Mouse (Mus musculus): ENCODE data around the gene Dhx40. TPM values are rescaled to one million over a fixed set of nuclear protein-coding genes. Genes with fewer than 3 reads are reported as not detected.
A peak's percentile ranks its signal among the peaks of the same experiment; 100 is the strongest.
"Not testable (repeated sequence)": the region's sequence is repeated elsewhere in the genome, so short reads cannot be mapped to it uniquely, and the experiment has no call there.

The Dhx40 gene
- polyA plus RNA-seq, 1 experiment: 12.5 TPM

DNA sequence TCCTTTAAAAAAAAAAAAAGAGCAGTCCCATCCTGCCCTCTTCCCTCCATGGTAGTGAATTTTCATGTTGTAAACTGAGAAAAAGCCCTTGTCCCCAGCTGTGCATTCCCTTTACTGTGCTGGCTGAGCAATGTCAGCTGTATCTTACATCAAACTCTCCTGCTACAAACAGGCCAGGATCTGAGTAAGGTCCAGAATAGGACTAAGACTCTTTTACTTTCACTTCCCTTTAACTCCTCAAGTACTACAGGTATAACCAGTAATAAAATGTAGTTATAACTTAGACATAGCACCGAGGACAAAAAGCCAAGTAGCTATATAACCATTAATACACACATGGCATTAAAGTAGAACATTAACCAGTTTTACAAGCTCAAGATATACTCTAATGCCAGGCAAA is 68.6 kb downstream of the Dhx40 start:
- peaks cover 12% of the 10 kb centered on the region for H3K36me3 ChIP-seq (ENCODE audit: control insufficient read depth, insufficient read depth)
- no peak for TF ChIP-seq SRF (IDR thresholded peaks at IDR 0.05; ENCODE audit: control insufficient read depth, insufficient read length, low read depth)
- peak in 1 of 3 experiments; percentile 14 for TF ChIP-seq MYOD1 (IDR thresholded peaks at IDR 0.05; ENCODE audit: control insufficient read depth in 1 of 3, insufficient read length in 2 of 3, low read depth in 2 of 3)
- TF ChIP-seq CEBPB (IDR thresholded peaks at IDR 0.05; ENCODE audit: insufficient read depth, poor library complexity, severe bottlenecking): 0 out of 2 replicates have a peak, but pooled peaks have one; percentile 21
- TF ChIP-seq POLR2A (IDR thresholded peaks at IDR 0.05; ENCODE audit: insufficient read length, low read depth): no peak
- H3K79me2 ChIP-seq (ENCODE audit: control insufficient read depth, insufficient read depth): peaks cover 100% of the 10 kb centered on the region
- H3K4me3 ChIP-seq: no peak overlapping the region
- no peak overlapping the region for H3ac ChIP-seq (ENCODE audit: control insufficient read depth, insufficient read length)
- peak overlapping the region; percentile 40 for H3K4me2 ChIP-seq (ENCODE audit: low read depth)
- no peaks in the 10 kb centered on the region for H3K27me3 ChIP-seq (ENCODE audit: control insufficient read depth, insufficient read depth, insufficient read length)

DNA sequence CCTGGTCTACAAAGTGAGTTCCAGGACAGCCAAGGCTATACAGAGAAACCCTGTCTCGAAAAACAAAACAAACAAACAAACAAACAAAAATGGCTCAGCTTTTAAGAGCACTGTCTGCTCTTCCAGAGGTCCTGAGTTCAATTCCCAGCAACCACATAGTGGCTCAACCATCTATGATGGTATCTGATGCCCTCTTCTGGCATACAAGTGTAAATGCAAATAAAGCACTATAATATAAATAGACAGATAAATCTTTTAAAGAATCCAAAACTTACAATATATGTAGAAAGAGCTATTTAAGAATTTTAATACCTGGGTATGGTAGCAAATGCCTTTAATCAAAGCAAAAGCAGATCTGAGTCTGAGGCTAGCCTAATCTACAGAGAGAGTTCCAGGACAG is 69.2 kb downstream of the Dhx40 start:
- Histone ChIP-seq H3K79me2 (ENCODE audit: control insufficient read depth, insufficient read depth) (peaks cover 100% of the 10 kb centered on the region), H3K36me3 (ENCODE audit: control insufficient read depth, insufficient read depth) (peaks cover 12% of the 10 kb centered on the region)
- not testable (repeated sequence) for H3K27me3 ChIP-seq (ENCODE audit: control insufficient read depth, insufficient read depth, insufficient read length); H3K4me3 ChIP-seq; H3ac ChIP-seq (ENCODE audit: control insufficient read depth, insufficient read length); H3K4me2 ChIP-seq (ENCODE audit: low read depth)

DNA sequence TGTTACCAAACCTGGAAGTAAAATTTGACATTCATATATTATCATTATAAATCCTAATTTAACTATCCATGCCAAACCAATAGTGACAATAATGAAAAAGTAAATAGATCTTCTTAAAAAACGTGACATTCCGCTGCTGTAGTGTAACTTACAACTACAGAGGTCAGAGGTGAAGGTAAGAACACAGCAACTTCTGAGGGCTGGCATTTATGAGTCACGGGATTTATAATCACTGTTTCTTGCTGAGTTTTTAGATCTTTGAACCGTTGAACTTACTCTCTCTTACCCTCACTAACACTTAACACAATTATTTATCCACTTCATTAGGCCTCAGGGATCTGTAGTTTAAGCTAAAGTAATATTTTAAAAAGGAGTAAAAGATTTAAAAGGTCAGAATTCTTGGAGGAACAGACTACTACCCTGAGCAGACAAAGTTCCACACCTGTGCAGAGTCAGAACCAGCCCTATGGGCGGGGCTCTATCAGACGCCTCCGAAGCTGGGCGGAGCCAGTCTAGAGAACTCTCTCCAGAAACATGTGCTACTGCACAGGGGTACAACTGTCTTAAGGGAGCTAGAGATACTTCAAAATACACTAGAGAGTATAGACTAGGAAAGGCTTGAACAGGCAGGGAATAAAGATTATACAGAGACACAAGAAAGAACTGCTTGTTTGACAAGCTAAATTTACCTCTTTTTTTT is 70.1 kb downstream of the Dhx40 start:
- TF ChIP-seq REST (IDR thresholded peaks at IDR 0.05; ENCODE audit: insufficient read depth, insufficient read length): no peak
- no peak for TF ChIP-seq SRF (IDR thresholded peaks at IDR 0.05; ENCODE audit: control insufficient read depth, insufficient read length, low read depth)
- no peak for TF ChIP-seq POLR2A (IDR thresholded peaks at IDR 0.05; ENCODE audit: insufficient read length, low read depth)
- no peak for TF ChIP-seq MYOG (IDR thresholded peaks at IDR 0.05; ENCODE audit: control insufficient read depth in 1 of 3, insufficient read depth in 1 of 3, insufficient read length in 2 of 3, low read depth in 2 of 3)
- no peak for TF ChIP-seq MAX (IDR thresholded peaks at IDR 0.05; ENCODE audit: low read depth)
- no peak for TF ChIP-seq TCF3 (IDR thresholded peaks at IDR 0.05; ENCODE audit: insufficient read length, low read depth)
- TF ChIP-seq MYOD1 (IDR thresholded peaks at IDR 0.05; ENCODE audit: control insufficient read depth in 1 of 3, insufficient read length in 2 of 3, low read depth in 2 of 3): no peak
- TF ChIP-seq E2F4 (IDR thresholded peaks at IDR 0.05; ENCODE audit: insufficient read depth): no peak
- no peak for TF ChIP-seq POLR2AphosphoS2 (IDR thresholded peaks at IDR 0.05; ENCODE audit: insufficient read length, low read depth)
- no peak for TF ChIP-seq USF1 (IDR thresholded peaks at IDR 0.05; ENCODE audit: low read depth)
- no peak for TF ChIP-seq TCF12 (IDR thresholded peaks at IDR 0.05; ENCODE audit: insufficient read depth, poor library complexity, severe bottlenecking)
- TF ChIP-seq CEBPB (IDR thresholded peaks at IDR 0.05; ENCODE audit: insufficient read depth, poor library complexity, severe bottlenecking): no peak
- H3K79me2 ChIP-seq (ENCODE audit: control insufficient read depth, insufficient read depth): peaks cover 100% of the 10 kb centered on the region
- no peak overlapping the region for H3K4me2 ChIP-seq (ENCODE audit: low read depth)
- H3K27me3 ChIP-seq (ENCODE audit: control insufficient read depth, insufficient read depth, insufficient read length): no peaks in the 10 kb centered on the region
- peaks cover 12% of the 10 kb centered on the region for H3K36me3 ChIP-seq (ENCODE audit: control insufficient read depth, insufficient read depth)
- no peak overlapping the region for H3ac ChIP-seq (ENCODE audit: control insufficient read depth, insufficient read length)
- no peak overlapping the region for H3K4me3 ChIP-seq

- TF ChIP-seq MAX (IDR thresholded peaks at IDR 0.05; ENCODE audit: low read depth): no peak
- TF ChIP-seq MYOD1 (IDR thresholded peaks at IDR 0.05; ENCODE audit: control insufficient read depth in 1 of 3, insufficient read length in 2 of 3, low read depth in 2 of 3): no peak
- TF ChIP-seq REST (IDR thresholded peaks at IDR 0.05; ENCODE audit: insufficient read depth, insufficient read length): no peak
- H3K27me3 ChIP-seq (ENCODE audit: control insufficient read depth, insufficient read depth, insufficient read length): no peaks in the 10 kb centered on the region
- peaks cover 81% of the 10 kb centered on the region for H3K79me2 ChIP-seq (ENCODE audit: control insufficient read depth, insufficient read depth)
- H3ac ChIP-seq (ENCODE audit: control insufficient read depth, insufficient read length): no peak overlapping the region
- H3K4me3 ChIP-seq: no peak overlapping the region
- peak overlapping the region; percentile 50 for H3K4me2 ChIP-seq (ENCODE audit: low read depth)
- peaks cover 23% of the 10 kb centered on the region for H3K36me3 ChIP-seq (ENCODE audit: control insufficient read depth, insufficient read depth)
These were observed 72.6 kb downstream of the Dhx40 start for GRCm38 (mm10) chr11:86734993-86735392.

DNA sequence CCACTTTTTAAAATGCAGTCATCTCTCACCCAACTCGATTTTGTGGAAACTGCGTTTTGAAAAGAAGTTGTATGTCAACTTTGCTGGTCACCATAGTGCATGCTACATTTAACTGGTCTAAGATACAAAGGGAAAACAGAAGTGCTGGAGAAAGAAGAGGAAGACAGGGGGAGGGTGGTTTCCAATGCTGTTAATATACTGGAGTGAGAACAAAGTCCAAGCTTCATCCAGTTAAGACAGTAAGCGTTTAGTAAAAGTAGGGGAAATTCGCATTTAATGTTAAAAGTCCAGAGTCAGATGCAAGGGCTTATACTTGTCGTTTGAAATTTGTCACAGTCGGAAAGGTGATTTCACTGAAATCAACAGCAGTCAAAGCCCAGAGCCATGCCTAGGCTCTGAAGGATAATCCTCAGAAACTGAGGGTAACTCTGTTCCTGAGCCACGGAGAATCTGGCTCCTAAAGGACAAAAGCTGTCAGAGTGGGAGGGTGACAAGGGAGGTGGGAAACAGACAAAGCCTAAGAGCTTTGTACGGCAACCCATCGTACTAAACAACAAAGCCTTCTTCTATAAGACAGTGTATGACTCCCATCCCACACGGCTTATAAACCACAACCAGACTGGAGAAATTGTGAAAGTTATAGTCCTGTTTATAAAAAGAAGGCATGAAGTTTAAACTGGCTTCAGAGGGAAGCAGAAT is 73.2 kb downstream of the Dhx40 start:
- H3ac ChIP-seq (ENCODE audit: control insufficient read depth, insufficient read length): no peak overlapping the region
- no peak overlapping the region for H3K4me3 ChIP-seq
- peaks cover 27% of the 10 kb centered on the region for H3K36me3 ChIP-seq (ENCODE audit: control insufficient read depth, insufficient read depth)
- no peaks in the 10 kb centered on the region for H3K27me3 ChIP-seq (ENCODE audit: control insufficient read depth, insufficient read depth, insufficient read length)
- TF ChIP-seq MYOD1 (IDR thresholded peaks at IDR 0.05; ENCODE audit: control insufficient read depth in 1 of 3, insufficient read length in 2 of 3, low read depth in 2 of 3) (no peak), TCF12 (IDR thresholded peaks at IDR 0.05; ENCODE audit: insufficient read depth, poor library complexity, severe bottlenecking) (no peak), TCF3 (IDR thresholded peaks at IDR 0.05; ENCODE audit: insufficient read length, low read depth) (no peak), REST (IDR thresholded peaks at IDR 0.05; ENCODE audit: insufficient read depth, insufficient read length) (no peak), MYOG (IDR thresholded peaks at IDR 0.05; ENCODE audit: control insufficient read depth in 1 of 3, insufficient read depth in 1 of 3, insufficient read length in 2 of 3, low read depth in 2 of 3) (no peak)
- peaks cover 75% of the 10 kb centered on the region for H3K79me2 ChIP-seq (ENCODE audit: control insufficient read depth, insufficient read depth)
- H3K4me2 ChIP-seq (ENCODE audit: low read depth): peak overlapping the region; percentile 50
